Mouse (Mus musculus) MEL (cell line): ENCODE data around the gene Dsn1. TPM values are rescaled to one million over a fixed set of nuclear protein-coding genes. Genes with fewer than 3 reads are reported as not detected.

Experiments used
- DNase-seq: peaks from one replicate; pipeline ENCODE4 v3.0.0; 2011; ENCODE audit warnings: low read depth, low spot score
- H3K27ac ChIP-seq: 2 replicates; pipeline ENCODE4 v1.5.1; 2012; ENCODE audit warnings: low read depth, mild to moderate bottlenecking, control low read depth, low read length, moderate library complexity; ENCODE audit not compliant: control insufficient read depth
- H3K27me3 ChIP-seq, 2 experiments: fragments of 150-350 bp in 1 of 2; sonication (generic) in 1 of 2; 2 replicates each; pipeline ENCODE4 v1.6.1; 2012; ENCODE audit warnings: low read length in 2 of 2, mild to moderate bottlenecking in 2 of 2, improper control_type of control experiment in 1 of 2, moderate library complexity in 1 of 2; ENCODE audit not compliant: insufficient read depth in 2 of 2, control insufficient read depth in 1 of 2
- H3K36me3 ChIP-seq, 2 experiments: 2 replicates each; pipeline ENCODE4 v1.6.1; 2012 to 2014; ENCODE audit warnings: low read length in 2 of 2, improper control_type of control experiment in 1 of 2, inconsistent platforms in 1 of 2, mild to moderate bottlenecking in 1 of 2; ENCODE audit not compliant: insufficient read depth in 2 of 2, control insufficient read depth in 1 of 2
- H3K4me1 ChIP-seq, 2 experiments: fragments of 150-350 bp in 1 of 2; sonication (generic) in 1 of 2; 2 replicates each; pipeline ENCODE4 v1.6.1; 2012; ENCODE audit warnings: low read length in 2 of 2, improper control_type of control experiment in 1 of 2, mild to moderate bottlenecking in 1 of 2; ENCODE audit not compliant: insufficient read depth in 2 of 2, control insufficient read depth in 1 of 2
- H3K4me3 ChIP-seq, 2 experiments: fragments of 150-350 bp in 1 of 2; sonication (generic) in 1 of 2; 2 replicates each; pipeline ENCODE4 v1.5.1; 2012; ENCODE audit warnings: low read depth in 2 of 2, low read length in 2 of 2, mild to moderate bottlenecking in 2 of 2, moderate library complexity in 2 of 2, control low read depth in 1 of 2, improper control_type of control experiment in 1 of 2; ENCODE audit not compliant: control insufficient read depth in 1 of 2, insufficient read depth in 1 of 2
- H3K79me2 ChIP-seq: 2 replicates; pipeline ENCODE4 v1.6.1; 2012; ENCODE audit warnings: mild to moderate bottlenecking, low read length, moderate library complexity; ENCODE audit not compliant: control insufficient read depth, poor library complexity, insufficient read depth
- H3K9ac ChIP-seq: 2 replicates; pipeline ENCODE4 v1.6.1; 2012; ENCODE audit warnings: low read depth, mild to moderate bottlenecking, control low read depth, low read length, moderate library complexity; ENCODE audit not compliant: control insufficient read depth, poor library complexity, severe bottlenecking
- H3K9me3 ChIP-seq: fragments of 150-350 bp; sonication (generic); replicated peaks from 2 replicates; pipeline ENCODE4 v1.6.1; 2012; ENCODE audit warnings: mild to moderate bottlenecking, low read length, improper control_type of control experiment, moderate library complexity; ENCODE audit not compliant: insufficient read depth
- CTCF ChIP-seq, 3 experiments: IDR thresholded peaks in 2 of 3; conservative IDR thresholded peaks in 1 of 3; 2 replicates each; pipeline ENCODE4 v1.5.1; 2011 to 2012; ENCODE audit warnings: low read length in 3 of 3, low read depth in 2 of 3, mild to moderate bottlenecking in 2 of 3, improper control_type of control experiment in 1 of 3, inconsistent platforms in 1 of 3, mixed read lengths in 1 of 3, moderate library complexity in 1 of 3; ENCODE audit not compliant: control insufficient read depth in 1 of 3, insufficient read depth in 1 of 3, poor library complexity in 1 of 3, severe bottlenecking in 1 of 3
- EP300 ChIP-seq, 2 experiments: IDR thresholded peaks; 2 replicates each; pipeline ENCODE4 v1.6.1; 2011; ENCODE audit warnings: improper control_type of control experiment in 2 of 2, low read length in 2 of 2, low read depth in 1 of 2, mild to moderate bottlenecking in 1 of 2
- GABPA ChIP-seq: IDR thresholded peaks from 2 replicates; pipeline ENCODE4 v1.6.1; 2012; ENCODE audit warnings: low read depth, mild to moderate bottlenecking, inconsistent platforms, low read length, improper control_type of control experiment, moderate library complexity
- GATA1 ChIP-seq: IDR thresholded peaks from 2 replicates; pipeline ENCODE4 v1.6.1; 2011; ENCODE audit warnings: low read depth, low read length, improper control_type of control experiment
- HCFC1 ChIP-seq: IDR thresholded peaks from 2 replicates; pipeline ENCODE4 v1.6.1; 2012; ENCODE audit warnings: low read depth, mild to moderate bottlenecking, inconsistent platforms, low read length, improper control_type of control experiment, moderate library complexity
- JUND ChIP-seq: IDR thresholded peaks from 2 replicates; pipeline ENCODE4 v1.6.1; 2011; ENCODE audit warnings: low read depth, mild to moderate bottlenecking, improper control_type of control experiment, low read length
- KAT2A ChIP-seq: conservative IDR thresholded peaks from 2 replicates; pipeline ENCODE4 v1.6.1; 2012; ENCODE audit warnings: low read depth, low read length, improper control_type of control experiment, inconsistent platforms
- MAX ChIP-seq: IDR thresholded peaks from 2 replicates; pipeline ENCODE4 v1.6.1; 2011; ENCODE audit warnings: low read length, improper control_type of control experiment
- MAZ ChIP-seq: IDR thresholded peaks from 2 replicates; pipeline ENCODE4 v1.6.1; 2012; ENCODE audit warnings: low read depth, mild to moderate bottlenecking, inconsistent platforms, low read length, improper control_type of control experiment
- MEF2A ChIP-seq: IDR thresholded peaks from 2 replicates; pipeline ENCODE4 v1.6.1; 2014; ENCODE audit warnings: low read depth, mild to moderate bottlenecking, inconsistent platforms, low read length, improper control_type of control experiment; ENCODE audit not compliant: poor library complexity, insufficient replicate concordance, severe bottlenecking; ENCODE audit errors: extremely low read depth
- MXI1 ChIP-seq: IDR thresholded peaks from 2 replicates; pipeline ENCODE4 v1.6.1; 2011; ENCODE audit warnings: mild to moderate bottlenecking, low read depth, low read length, improper control_type of control experiment
- NRF1 ChIP-seq: IDR thresholded peaks from 2 replicates; pipeline ENCODE4 v1.6.1; 2014; ENCODE audit warnings: low read depth, mild to moderate bottlenecking, inconsistent platforms, low read length, improper control_type of control experiment, moderate library complexity; ENCODE audit not compliant: poor library complexity, insufficient read depth, severe bottlenecking
- RAD21 ChIP-seq: IDR thresholded peaks from 2 replicates; pipeline ENCODE4 v1.6.1; 2011; ENCODE audit warnings: mild to moderate bottlenecking, low read depth, low read length, improper control_type of control experiment
- RCOR1 ChIP-seq: IDR thresholded peaks from 2 replicates; pipeline ENCODE4 v1.6.1; 2012; ENCODE audit warnings: low read depth, mild to moderate bottlenecking, inconsistent platforms, low read length, improper control_type of control experiment
- SMC3 ChIP-seq: IDR thresholded peaks from 2 replicates; pipeline ENCODE4 v1.6.1; 2011; ENCODE audit warnings: low read depth, low read length, improper control_type of control experiment
- UBTF ChIP-seq: IDR thresholded peaks from 2 replicates; pipeline ENCODE4 v1.6.1; 2012; ENCODE audit warnings: low read depth, mild to moderate bottlenecking, inconsistent platforms, low read length, improper control_type of control experiment, moderate library complexity, borderline replicate concordance; ENCODE audit not compliant: insufficient read depth
- ZKSCAN1 ChIP-seq: IDR thresholded peaks from 2 replicates; pipeline ENCODE4 v1.6.1; 2012; ENCODE audit warnings: low read depth, mild to moderate bottlenecking, inconsistent platforms, low read length, improper control_type of control experiment, moderate library complexity
- ZNF384 ChIP-seq: IDR thresholded peaks from 2 replicates; pipeline ENCODE4 v1.6.1; 2012; ENCODE audit warnings: low read depth, mild to moderate bottlenecking, inconsistent platforms, low read length, improper control_type of control experiment
- polyA plus RNA-seq, 2 experiments: library from polyadenylated mRNA; stranded (reverse) in 1 of 2; unstranded in 1 of 2; fragments of >175 nt in 1 of 2; fragments of >200 nt in 1 of 2; gene quantifications; 2 replicates each; pipeline versions ENCODE4 v1.2.1 to v1.2.4; 2012; ENCODE audit warnings: low replicate concordance in 2 of 2, low read depth in 1 of 2; ENCODE audit not compliant: insufficient read length in 2 of 2, insufficient read depth in 1 of 2, missing spikeins in 1 of 2
- total RNA-seq: library from RNA; depleted of rRNA; stranded (reverse); fragments of 300-350 nt; gene quantifications from 2 replicates; pipeline ENCODE4 v1.2.3, GENCODE M21; 2012

Gene Dsn1
- total and polyA plus RNA-seq, 3 experiments: 29.3 to 33.2 TPM; not detected in 1

DNA sequence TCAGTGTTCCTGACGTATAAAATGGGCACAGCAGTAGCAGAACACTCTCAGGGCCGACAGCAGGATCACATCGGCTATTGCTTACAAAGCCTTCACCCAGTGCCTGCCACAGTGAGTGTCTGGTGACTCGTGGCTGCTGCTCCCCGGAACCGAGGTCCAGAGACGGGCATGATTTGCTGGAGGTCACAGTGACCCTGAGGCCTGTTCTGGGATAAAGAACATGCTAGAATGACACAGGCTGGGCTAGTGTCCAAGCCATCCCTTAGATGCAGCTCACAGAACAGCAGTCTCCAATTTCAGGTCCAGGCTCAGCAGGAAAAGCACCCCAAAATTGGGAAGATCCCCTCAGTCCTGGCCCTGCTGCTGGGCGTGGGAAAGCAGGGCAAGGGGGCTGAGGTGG lies 47.3 kb upstream of the Dsn1 start:
- no peaks in the 10 kb centered on the region for H3K9me3 ChIP-seq
- no peak for DNase-seq
- TF ChIP-seq JUND (no peak), NRF1 (no peak), CTCF (IDR thresholded peaks at IDR 0.05 in 2 of 3, conservative IDR thresholded peaks at IDR 0.05 in 1 of 3; ENCODE audit: control insufficient read depth in 1 of 3, insufficient read depth in 1 of 3, low read depth in 2 of 3, low read length in 3 of 3, poor library complexity in 1 of 3, severe bottlenecking in 1 of 3) (no peak), MEF2A (no peak), GABPA (no peak), UBTF (no peak), GATA1 (no peak), EP300 (IDR thresholded peaks at IDR 0.05; ENCODE audit: low read depth in 1 of 2, low read length in 2 of 2) (no peak), ZKSCAN1 (no peak)
- TF ChIP-seq, all 39 proteins: peak for 0
- Histone ChIP-seq H3K4me3 (no peak overlapping the region), H3K4me1 (no peaks in the 10 kb centered on the region), H3K36me3 (no peaks in the 10 kb centered on the region), H3K27ac (no peak overlapping the region), H3K9ac (no peak overlapping the region), H3K27me3 (peaks cover 0 to 4% of the 10 kb centered on the region in 2 experiments; a peak in 2 of 4 replicates), H3K79me2 (no peaks in the 10 kb centered on the region)

DNA sequence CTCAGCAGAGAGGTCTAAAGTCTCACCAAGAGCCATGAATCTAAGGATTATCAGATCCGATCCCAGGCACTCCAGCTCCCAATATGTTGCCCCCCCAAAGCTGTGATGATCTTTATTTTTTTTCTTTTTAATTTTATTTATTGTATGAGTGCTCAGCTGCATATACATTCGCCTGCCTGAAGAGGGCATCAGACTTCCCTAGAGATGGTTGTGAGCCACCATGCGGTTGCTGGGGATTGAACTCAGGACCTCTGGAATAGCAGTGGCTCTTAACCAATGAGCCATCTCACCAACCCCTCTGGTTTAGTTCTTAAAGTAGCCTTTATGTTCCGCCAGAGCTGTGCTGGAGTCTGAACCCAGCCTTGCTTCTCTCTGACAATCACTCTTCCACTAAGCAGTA lies 46.8 kb upstream of the Dsn1 start:
- Histone ChIP-seq H3K4me3 (no peak overlapping the region), H3K36me3 (no peaks in the 10 kb centered on the region), H3K27ac (no peak overlapping the region), H3K9me3 (no peaks in the 10 kb centered on the region), H3K79me2 (no peaks in the 10 kb centered on the region), H3K9ac (no peak overlapping the region), H3K27me3 (peaks cover 0 to 4% of the 10 kb centered on the region in 2 experiments; a peak in 2 of 4 replicates), H3K4me1 (peaks cover 0 to under 1% of the 10 kb centered on the region in 2 experiments; a peak in 1 of 4 replicates)
- DNase-seq: peak; percentile 31
- TF ChIP-seq RAD21 (peak; percentile 15), GABPA (no peak), CTCF (IDR thresholded peaks at IDR 0.05 in 2 of 3, conservative IDR thresholded peaks at IDR 0.05 in 1 of 3; ENCODE audit: control insufficient read depth in 1 of 3, insufficient read depth in 1 of 3, low read depth in 2 of 3, low read length in 3 of 3, poor library complexity in 1 of 3, severe bottlenecking in 1 of 3) (peak; percentile 34 to 55 (median 40)), SMC3 (peak; percentile 32), ZNF384 (no peak), MAZ (no peak), RCOR1 (no peak)

DNA sequence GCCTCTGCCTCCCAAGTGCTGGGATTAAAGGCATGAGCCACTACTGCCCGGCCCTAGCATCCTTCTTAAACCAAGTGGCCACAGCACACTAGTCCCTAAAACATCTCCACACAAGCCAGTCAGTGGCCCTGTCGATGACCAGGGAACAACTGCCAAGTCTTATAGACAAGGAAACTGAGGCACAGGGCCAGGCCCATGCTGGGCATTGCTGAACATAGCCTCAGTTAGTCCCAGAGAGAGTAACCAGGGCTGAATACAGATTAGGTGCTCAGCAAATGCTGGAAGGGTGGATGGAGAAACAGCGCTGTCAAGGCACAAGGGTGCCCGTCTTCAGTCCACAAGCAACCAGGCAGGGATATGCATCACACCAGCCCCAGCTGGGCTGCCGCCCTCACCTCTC lies 46.2 kb upstream of the Dsn1 start:
- peaks cover 0 to 3% of the 10 kb centered on the region in 2 experiments; a peak in 1 of 4 replicates for H3K4me1 ChIP-seq
- H3K36me3 ChIP-seq: no peaks in the 10 kb centered on the region
- no peak for DNase-seq
- H3K4me3 ChIP-seq: no peak overlapping the region
- TF ChIP-seq MAX (no peak), HCFC1 (no peak), MXI1 (no peak), KAT2A (no peak)
- H3K27me3 ChIP-seq: peaks cover 0 to 4% of the 10 kb centered on the region in 2 experiments; a peak in 2 of 4 replicates
- H3K9me3 ChIP-seq: no peaks in the 10 kb centered on the region
- H3K27ac ChIP-seq: no peak overlapping the region
- H3K9ac ChIP-seq: no peak overlapping the region
- no peaks in the 10 kb centered on the region for H3K79me2 ChIP-seq
